Mouse (Mus musculus): ENCODE results near the gene S100a11.

Gene S100a11

DNA sequence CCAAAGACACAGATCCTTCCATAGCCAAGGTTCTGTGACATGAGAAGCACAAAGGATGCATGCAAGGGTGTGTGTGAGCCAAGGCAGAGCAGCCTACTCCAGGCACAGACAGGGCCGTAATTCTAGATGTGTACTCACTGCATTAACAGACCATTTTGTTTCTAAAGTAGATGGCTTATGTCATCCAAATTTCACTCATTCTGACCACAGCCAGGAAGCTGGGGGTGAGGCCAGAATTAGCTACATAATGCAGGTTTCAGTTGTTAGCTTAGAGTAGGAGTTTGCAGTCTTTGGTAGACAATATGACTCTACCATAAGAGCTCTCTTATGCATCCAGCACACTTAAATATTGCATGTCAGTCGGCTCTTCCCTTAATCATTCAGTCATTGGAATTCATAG, 42.1 kb downstream of the S100a11 start:
- DNase-seq (ENCODE audit: low spot score in 2 of 2): no peak

DNA sequence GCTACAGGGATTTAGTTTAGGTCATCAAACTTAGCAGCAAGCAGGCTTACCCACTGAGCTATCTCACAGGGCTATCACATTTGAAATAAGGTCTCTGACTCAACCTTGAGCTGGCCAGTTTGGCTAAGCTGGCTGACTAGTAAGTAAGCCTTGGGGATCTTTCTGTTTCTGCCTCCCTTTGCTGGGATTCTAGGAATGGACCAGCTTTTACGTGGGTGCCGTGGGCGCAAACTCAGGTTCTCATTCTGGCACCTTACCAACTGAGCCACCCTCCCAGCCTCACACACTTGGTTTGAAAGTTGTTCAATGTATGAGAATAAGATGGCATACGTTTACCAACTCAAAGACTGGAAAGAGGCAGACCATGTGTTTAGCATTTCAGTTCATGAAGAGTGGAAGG, 42.9 kb downstream of the S100a11 start:
- no peak for DNase-seq (ENCODE audit: low spot score in 2 of 2)

GRCm38 (mm10) chr3:93566892-93567291, 46.6 kb downstream of the S100a11 start:
- DNase-seq (ENCODE audit: low spot score in 2 of 2): no peak

- no peak for DNase-seq (ENCODE audit: low spot score in 2 of 2)
Observed at GRCm38 (mm10) chr3:93567721-93568120, 47.4 kb downstream of the S100a11 start.

DNA sequence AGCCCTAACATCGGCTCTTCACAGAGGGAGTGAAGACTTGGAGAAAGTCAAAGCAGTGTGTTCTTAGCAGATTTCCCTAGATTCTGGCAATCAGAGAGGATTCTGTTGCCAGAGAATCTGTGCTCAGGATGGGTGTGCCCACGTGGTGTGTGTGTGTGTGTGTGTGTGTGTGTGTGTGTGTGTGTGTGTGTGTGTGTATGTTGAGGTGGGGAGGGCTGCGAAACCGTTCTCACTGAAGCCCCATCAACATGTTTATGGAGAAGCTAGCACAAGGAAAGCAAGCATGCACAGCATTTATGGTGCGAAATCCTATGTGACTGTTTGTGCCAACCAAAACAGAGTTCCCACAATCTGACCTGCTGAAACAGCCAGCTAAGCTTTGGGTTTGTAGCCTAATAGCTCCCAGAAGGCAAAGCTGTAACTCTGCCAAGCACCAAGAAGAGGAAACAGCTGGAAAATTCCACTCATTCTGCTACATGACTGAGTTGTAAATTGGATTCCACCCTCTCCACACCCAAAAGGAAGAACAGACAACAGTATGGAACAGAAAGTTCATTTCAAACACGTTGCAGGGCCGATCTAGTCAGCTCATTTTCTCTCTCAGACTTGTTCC, 48.2 kb downstream of the S100a11 start:
- DNase-seq (ENCODE audit: low spot score in 2 of 2): peak in 1 of 2 experiments; percentile 14

DNA sequence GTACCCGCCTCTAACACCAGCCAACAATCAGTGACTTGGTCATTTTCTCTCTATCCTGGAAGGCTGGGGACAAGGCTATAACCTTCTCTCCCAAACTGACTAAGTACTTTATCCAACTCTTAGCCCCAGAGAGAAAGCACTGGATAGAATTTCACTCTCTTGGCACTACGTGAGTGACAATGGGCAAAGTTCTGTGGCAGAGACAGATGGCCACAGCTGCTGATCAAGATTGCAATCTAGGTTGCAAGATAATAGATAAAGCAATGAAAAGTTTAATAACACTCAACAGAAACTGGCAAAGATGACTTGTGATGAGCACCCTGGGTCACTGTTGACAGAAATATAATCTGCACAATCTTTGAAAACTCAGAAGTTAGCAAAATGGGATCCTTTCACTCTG, 48.8 kb downstream of the S100a11 start:
- no peak for DNase-seq (ENCODE audit: low spot score in 2 of 2)

DNA sequence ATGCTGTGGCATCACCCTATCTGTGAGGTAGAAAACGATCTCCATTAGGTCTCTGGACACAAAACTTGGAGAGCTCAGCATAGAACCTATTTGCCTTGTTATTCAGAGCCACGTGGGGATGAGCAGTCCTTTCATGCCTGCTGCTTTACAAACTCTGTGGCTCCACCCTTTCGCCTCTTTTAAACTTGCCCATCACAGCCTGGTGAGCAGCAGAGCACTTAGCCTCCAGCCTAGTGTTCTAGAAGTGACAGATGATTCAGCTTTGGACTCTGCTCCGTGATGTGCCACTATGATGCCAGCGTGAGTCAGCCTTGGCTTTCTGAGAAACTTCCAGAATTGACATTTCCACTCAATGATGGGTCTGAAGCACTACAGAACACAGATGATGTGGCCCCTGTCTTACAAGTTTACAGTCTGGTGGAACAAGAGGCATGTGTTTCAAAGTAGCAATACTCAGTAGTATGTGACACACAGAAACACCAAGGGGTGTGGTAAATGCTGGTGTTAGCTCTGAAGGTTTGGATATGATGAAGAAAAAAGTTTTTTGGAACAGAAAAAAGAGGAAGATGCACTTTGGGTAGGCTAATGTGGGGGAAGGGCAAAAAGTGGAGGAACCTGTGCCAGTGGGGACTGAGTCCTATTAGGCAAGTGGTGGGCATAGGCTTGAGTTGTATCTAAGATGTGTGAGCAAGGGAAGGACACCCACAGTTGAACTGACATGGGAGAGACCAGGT, 51.9 kb downstream of the S100a11 start:
- no peak for DNase-seq (ENCODE audit: low spot score in 2 of 2)
